Mouse (Mus musculus) intestine, postnatal 0 days (tissue): ENCODE measurements around the gene Sptb. TPM values are rescaled to one million over a fixed set of nuclear protein-coding genes. Genes with fewer than 3 reads are reported as not detected.
A peak's percentile ranks its signal among the peaks of the same experiment; 100 is the strongest.

Experiments
- ATAC-seq: fragments of 200-750 bp; cut with Nextera tagmentation; 2 replicates; pipeline ENCODE4 v1.8.0; 2017; ENCODE audit warnings: mild to moderate bottlenecking, moderate TSS enrichment, moderate library complexity
- H3K27ac ChIP-seq: fragments of 300-500 bp; sonication (generic); 2 replicates; pipeline ENCODE4 v1.5.1; 2014; ENCODE audit warnings: mild to moderate bottlenecking, low read depth, low read length, moderate library complexity
- H3K27me3 ChIP-seq: fragments of 300-500 bp; sonication (generic); replicated peaks from 2 replicates; pipeline ENCODE4 v1.6.1; 2014; ENCODE audit warnings: low read length, mixed read lengths; ENCODE audit not compliant: control insufficient read depth, insufficient read depth
- H3K36me3 ChIP-seq: fragments of 300-500 bp; sonication (generic); 2 replicates; pipeline ENCODE4 v1.6.1; 2014; ENCODE audit warnings: mild to moderate bottlenecking, moderate library complexity; ENCODE audit not compliant: control insufficient read depth, insufficient read depth
- H3K4me1 ChIP-seq: fragments of 300-500 bp; sonication (generic); replicated peaks from 2 replicates; pipeline ENCODE4 v1.6.1; 2014; ENCODE audit warnings: antibody characterized with exemption, low read length, mixed read lengths; ENCODE audit not compliant: control insufficient read depth, insufficient read depth
- H3K4me2 ChIP-seq: fragments of 300-500 bp; sonication (generic); replicated peaks from 2 replicates; pipeline ENCODE4 v1.6.1; 2014; ENCODE audit warnings: low read depth, mild to moderate bottlenecking, moderate library complexity
- H3K4me3 ChIP-seq: fragments of 300-500 bp; sonication (generic); 2 replicates; pipeline ENCODE4 v1.5.1; 2014; ENCODE audit warnings: low read depth, low read length
- H3K9ac ChIP-seq: fragments of 300-500 bp; sonication (generic); 2 replicates; pipeline ENCODE4 v1.6.1; 2014; ENCODE audit warnings: mild to moderate bottlenecking, low read depth, low read length
- H3K9me3 ChIP-seq: fragments of 300-500 bp; sonication (generic); 2 replicates; pipeline ENCODE4 v1.6.1; 2016; ENCODE audit warnings: mixed run types; ENCODE audit not compliant: control insufficient read depth
- CTCF ChIP-seq: sonication (generic); IDR thresholded peaks from 2 replicates; pipeline ENCODE4 v1.5.1; 2016; ENCODE audit warnings: low read depth, mild to moderate bottlenecking, control low read depth, antibody characterized with exemption, moderate library complexity
- WGBS: fragments of 180-500 bp; shearing (Covaris S2); extraction: QIAGEN DNeasy Blood & Tissue Kit; methylation state at CpG from one replicate; pipeline ENCODE4 v1.1.7; 2014; 5-methylcytosine and 5-hydroxymethylcytosine counted together
- polyA plus RNA-seq: library from polyadenylated mRNA; unstranded; fragments of >200 nt; fragmentation: Nextera tagmentation; extraction: Ambion mirVana; gene quantifications from 2 replicates; pipeline ENCODE4 v1.2.1, GENCODE M21; 2015

Gene Sptb
- polyA plus RNA-seq, 1 experiment from 2014 or later, result 0.35 TPM

DNA sequence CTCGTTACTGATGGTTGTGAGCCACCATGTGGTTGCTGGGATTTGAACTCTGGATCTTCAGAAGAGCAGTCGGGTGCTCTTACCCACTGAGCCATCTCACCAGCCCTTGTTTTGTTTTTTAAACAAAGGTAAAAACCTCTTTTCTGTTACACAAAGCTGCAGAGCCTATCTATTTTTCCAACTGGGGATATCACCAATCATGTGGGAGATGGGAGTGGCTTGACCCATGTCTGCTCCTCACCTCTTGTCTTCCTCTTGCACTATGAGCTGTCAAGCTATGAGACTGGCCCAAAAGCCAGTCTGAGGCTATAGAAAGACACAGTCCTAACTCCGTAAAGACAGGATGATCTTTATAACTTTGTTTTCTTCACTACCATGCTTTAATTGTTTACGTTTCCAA is 8.0 kb upstream of the Sptb start:
- H3K9ac ChIP-seq, result no peak overlapping the region
- no peak overlapping the region for H3K4me2 ChIP-seq
- H3K9me3 ChIP-seq, result no peaks in the 10 kb centered on the region
- WGBS, result 84% methylated on average over 4 of the region's 4 CpGs
- H3K4me1 ChIP-seq, result no peaks in the 10 kb centered on the region
- no peaks in the 10 kb centered on the region for H3K36me3 ChIP-seq
- no peak overlapping the region for H3K4me3 ChIP-seq
- 0 out of 2 replicates have a peak, but pooled peaks cover 3% of the 10 kb centered on the region for H3K27me3 ChIP-seq
- no peak for TF ChIP-seq CTCF
- H3K27ac ChIP-seq, result no peak overlapping the region
- no peak for ATAC-seq

DNA sequence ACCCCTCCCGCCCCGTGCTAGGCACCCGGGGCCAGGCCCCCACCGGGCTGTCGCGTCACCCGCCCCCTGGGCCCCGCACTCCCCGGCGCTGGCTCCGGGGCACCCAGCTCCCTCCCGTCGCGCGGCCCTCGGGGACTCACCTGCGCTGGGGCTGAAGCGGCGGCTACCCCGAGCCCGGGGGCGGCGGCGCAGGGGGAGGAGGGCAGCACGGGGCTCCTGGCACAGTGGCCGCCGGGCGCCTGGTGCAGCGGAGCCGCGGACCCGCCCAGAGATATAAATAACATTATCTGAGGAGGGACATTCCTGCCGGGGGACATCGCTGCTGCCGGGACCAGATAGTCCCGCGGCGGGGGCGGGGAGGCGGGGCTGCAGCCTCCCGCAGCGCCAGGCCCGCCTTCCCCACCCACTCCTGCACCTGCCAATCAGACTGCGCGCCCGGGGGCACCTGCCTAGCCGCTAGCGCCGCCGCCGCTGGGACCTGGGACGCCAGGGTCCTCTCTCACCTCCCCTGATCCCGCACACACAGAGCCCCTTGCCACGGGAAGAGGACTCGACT is 474 bp downstream of the Sptb start:
- Histone ChIP-seq H3K4me3 (peak overlapping the region; percentile 69), H3K36me3 (no peaks in the 10 kb centered on the region), H3K9ac (peak overlapping the region; percentile 48), H3K4me1 (0 out of 2 replicates have a peak, but pooled peaks cover 3% of the 10 kb centered on the region), H3K27ac (no peak overlapping the region), H3K9me3 (no peaks in the 10 kb centered on the region), H3K27me3 (peaks cover 42% of the 10 kb centered on the region), H3K4me2 (peak overlapping the region; percentile 100)
- TF ChIP-seq CTCF, result 0 out of 2 replicates have a peak, but pooled peaks have one; percentile 2
- ATAC-seq, result peak; percentile 49; the same call in 1 of the 2 replicates
- WGBS, result 0% methylated on average over 52 of the region's 55 CpGs

DNA sequence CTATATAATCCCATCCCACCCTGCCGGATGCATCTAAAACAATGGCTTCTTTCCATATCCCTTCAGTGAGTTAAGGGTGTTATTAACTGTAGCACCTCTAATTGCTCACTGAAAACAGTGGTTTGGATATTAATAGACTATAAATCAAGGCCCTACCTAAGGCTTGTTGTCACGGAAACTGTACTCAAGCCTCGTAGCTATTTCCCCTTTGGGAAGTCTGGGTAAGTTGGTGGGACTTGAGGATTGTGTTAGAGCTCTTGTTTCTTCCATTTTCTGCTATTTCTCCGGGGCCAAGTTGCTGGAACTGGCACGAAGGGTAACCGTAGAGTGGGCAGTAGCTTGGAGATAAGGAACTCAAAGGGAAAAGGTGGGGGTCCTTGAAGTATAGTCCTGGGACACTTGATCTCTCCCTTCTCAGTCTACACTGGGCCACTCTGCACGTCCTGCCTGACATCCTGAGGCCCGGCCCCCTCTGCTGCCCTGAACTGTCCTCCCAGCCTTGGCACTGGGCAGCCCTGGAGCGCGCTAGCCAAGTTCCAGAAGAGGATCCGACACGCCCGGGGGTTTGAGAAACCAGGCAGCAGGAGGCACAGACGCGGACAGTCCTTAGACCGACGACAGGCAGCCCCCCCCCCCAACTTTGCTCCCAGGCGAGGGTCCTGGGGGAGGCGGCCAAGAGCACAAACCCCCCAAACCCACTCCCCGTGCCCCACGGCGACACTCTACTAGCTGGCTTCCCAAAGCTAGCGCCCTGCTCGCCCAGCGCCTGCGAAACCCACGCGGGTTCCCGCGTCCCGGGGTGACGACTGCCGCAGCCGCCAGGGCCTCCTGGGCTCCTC is 1.2 kb downstream of the Sptb start:
- WGBS, result 12% methylated on average over 31 of the region's 34 CpGs
- Histone ChIP-seq H3K4me1 (0 out of 2 replicates have a peak, but pooled peaks cover 3% of the 10 kb centered on the region), H3K27me3 (peaks cover 42% of the 10 kb centered on the region), H3K27ac (no peak overlapping the region), H3K9me3 (no peaks in the 10 kb centered on the region), H3K9ac (peak overlapping the region; percentile 48; the same call in 1 of the 2 replicates), H3K36me3 (no peaks in the 10 kb centered on the region), H3K4me2 (peak overlapping the region; percentile 100), H3K4me3 (peak overlapping the region; percentile 69)
- ATAC-seq, result 0 out of 2 replicates have a peak, but pooled peaks have one; percentile 19
- TF ChIP-seq CTCF, result no peak

DNA sequence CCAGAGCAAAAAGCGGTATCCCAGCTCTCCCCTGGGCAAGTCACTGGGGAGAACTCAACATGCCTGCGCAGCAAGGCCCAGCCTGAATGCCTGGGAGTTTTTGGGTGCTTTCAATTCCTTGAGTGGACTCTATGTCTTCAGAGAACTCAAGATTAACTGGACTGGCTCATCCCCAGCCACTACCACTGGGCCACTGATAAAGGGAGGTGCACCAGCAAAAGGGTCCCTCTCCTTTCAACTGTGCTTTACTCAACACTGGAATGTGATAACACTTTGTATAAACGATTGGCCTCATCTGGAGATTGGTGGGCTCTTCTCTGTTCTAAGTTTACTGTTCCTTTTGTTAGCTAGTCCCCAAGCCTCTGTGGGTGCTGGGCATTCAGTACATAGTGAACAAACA is 2.2 kb downstream of the Sptb start:
- peaks cover 37% of the 10 kb centered on the region for H3K27me3 ChIP-seq
- no peak for ATAC-seq
- H3K9me3 ChIP-seq, result no peaks in the 10 kb centered on the region
- WGBS, result 75% methylated on average over 3 of the region's 3 CpGs
- 0 out of 2 replicates have a peak, but pooled peaks cover 3% of the 10 kb centered on the region for H3K4me1 ChIP-seq
- no peaks in the 10 kb centered on the region for H3K36me3 ChIP-seq
- no peak overlapping the region for H3K27ac ChIP-seq
- no peak for TF ChIP-seq CTCF
- H3K9ac ChIP-seq, result no peak overlapping the region
- H3K4me2 ChIP-seq, result no peak overlapping the region
- H3K4me3 ChIP-seq, result no peak overlapping the region

DNA sequence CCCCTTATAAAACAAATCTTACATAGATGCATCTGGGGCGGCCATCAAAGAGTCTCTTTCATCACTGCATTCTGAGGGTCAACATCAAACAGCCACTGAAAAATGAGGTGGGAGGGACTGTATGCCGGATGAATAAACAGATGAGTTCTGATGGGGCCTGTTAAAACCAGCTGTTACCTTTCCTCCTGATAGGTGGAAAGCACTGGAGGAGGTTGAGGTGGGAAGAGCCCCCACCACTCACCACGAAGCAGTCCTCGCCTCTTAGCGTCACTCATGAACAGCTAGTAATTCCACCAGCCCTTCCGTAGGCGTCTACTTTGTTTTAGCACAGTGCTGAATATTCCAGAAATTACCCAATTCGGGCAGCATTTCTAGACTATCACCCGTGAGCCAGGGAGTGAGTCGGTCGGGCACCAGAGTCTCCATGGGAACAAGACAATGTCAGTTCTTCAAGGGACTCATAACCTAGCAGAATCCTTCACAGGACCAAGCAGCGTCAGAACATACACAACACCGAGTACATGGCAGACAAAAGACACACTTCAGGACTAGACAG is 13.9 kb downstream of the Sptb start:
- no peaks in the 10 kb centered on the region for H3K27me3 ChIP-seq
- no peak overlapping the region for H3K9ac ChIP-seq
- H3K4me1 ChIP-seq, result no peaks in the 10 kb centered on the region
- no peaks in the 10 kb centered on the region for H3K36me3 ChIP-seq
- H3K4me2 ChIP-seq, result no peak overlapping the region
- ATAC-seq, result no peak
- H3K9me3 ChIP-seq, result no peaks in the 10 kb centered on the region
- H3K27ac ChIP-seq, result no peak overlapping the region
- no peak overlapping the region for H3K4me3 ChIP-seq
- WGBS, result 78% methylated on average over 13 of the region's 13 CpGs
- no peak for TF ChIP-seq CTCF

DNA sequence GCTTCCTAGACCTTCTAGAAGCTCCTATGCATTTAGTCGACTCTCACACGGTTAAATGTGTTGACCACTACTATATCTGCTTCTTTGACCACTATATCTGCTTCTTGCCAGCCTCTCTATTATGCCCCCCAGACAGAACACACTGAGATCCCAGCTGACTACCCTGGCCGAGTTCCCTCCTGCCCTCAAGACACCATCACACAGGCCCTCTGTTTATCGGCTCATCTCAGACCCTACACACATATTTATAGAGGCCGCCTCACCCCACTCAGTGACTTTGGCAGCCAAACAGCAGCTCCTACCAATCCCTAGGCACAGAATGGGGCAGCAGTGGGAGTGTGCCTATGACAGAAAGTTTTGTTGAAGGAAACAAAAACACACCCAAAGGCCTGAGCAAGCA is 14.6 kb downstream of the Sptb start:
- Histone ChIP-seq H3K9ac (no peak overlapping the region), H3K27me3 (no peaks in the 10 kb centered on the region), H3K4me3 (no peak overlapping the region), H3K4me1 (no peaks in the 10 kb centered on the region), H3K4me2 (no peak overlapping the region), H3K36me3 (no peaks in the 10 kb centered on the region), H3K27ac (no peak overlapping the region), H3K9me3 (no peaks in the 10 kb centered on the region)
- no peak for ATAC-seq
- 65% methylated on average over 5 of the region's 5 CpGs for WGBS
- TF ChIP-seq CTCF, result no peak
